Mouse (Mus musculus) heart, postnatal 0 days (tissue): Measurements from ENCODE around the gene BC048679. TPM values are rescaled to one million over a fixed set of nuclear protein-coding genes. Genes with fewer than 3 reads are reported as not detected.
A peak's percentile ranks its signal among the peaks of the same experiment; 100 is the strongest.

Source experiments
- ATAC-seq: fragments of 200-750 bp; cut with Nextera tagmentation; 2 replicates; pipeline ENCODE4 v1.8.0; 2017; ENCODE audit warnings: low read depth, moderate number of reproducible peaks, moderate library complexity; ENCODE audit not compliant: insufficient read depth
- DNase-seq: peaks from one replicate; pipeline ENCODE4 v3.0.0-alpha.2; 2016; ENCODE audit warnings: low spot score
- H3K27ac ChIP-seq: fragments of 300-500 bp; sonication (generic); 2 replicates; pipeline ENCODE4 v1.5.1; 2014; ENCODE audit warnings: low read depth, mild to moderate bottlenecking
- H3K27me3 ChIP-seq: fragments of 300-500 bp; sonication (generic); 2 replicates; pipeline ENCODE4 v1.6.1; 2014; ENCODE audit warnings: low read length, mixed read lengths; ENCODE audit not compliant: control insufficient read depth, insufficient read depth
- H3K36me3 ChIP-seq: fragments of 300-500 bp; sonication (generic); replicated peaks from 2 replicates; pipeline ENCODE4 v1.6.1; 2014; ENCODE audit warnings: low read length, mixed read lengths; ENCODE audit not compliant: control insufficient read depth, insufficient read depth
- H3K4me1 ChIP-seq: fragments of 300-500 bp; sonication (generic); 2 replicates; pipeline ENCODE4 v1.6.1; 2014; ENCODE audit warnings: antibody characterized with exemption; ENCODE audit not compliant: control insufficient read depth, insufficient read depth
- H3K4me2 ChIP-seq: fragments of 300-500 bp; sonication (generic); 2 replicates; pipeline ENCODE4 v1.6.1; 2014; ENCODE audit warnings: low read depth, mild to moderate bottlenecking, low read length, moderate library complexity
- H3K4me3 ChIP-seq: fragments of 300-500 bp; sonication (generic); 2 replicates; pipeline ENCODE4 v1.5.1; 2014; ENCODE audit warnings: low read depth, low read length
- H3K9ac ChIP-seq: fragments of 300-500 bp; sonication (generic); replicated peaks from 2 replicates; pipeline ENCODE4 v1.6.1; 2014; ENCODE audit warnings: low read depth, low read length, mixed read lengths
- H3K9me3 ChIP-seq: fragments of 300-500 bp; sonication (generic); replicated peaks from 2 replicates; pipeline ENCODE4 v1.6.1; 2016; ENCODE audit warnings: low read length; ENCODE audit not compliant: control insufficient read depth
- CTCF ChIP-seq: IDR thresholded peaks from 2 replicates; pipeline ENCODE4 v1.5.1; 2016; ENCODE audit warnings: antibody characterized with exemption, control low read depth, low read depth
- EP300 ChIP-seq: IDR thresholded peaks from 2 replicates; pipeline ENCODE4 v1.6.1; 2016; ENCODE audit warnings: antibody characterized with exemption, low read depth
- WGBS: fragments of 180-500 bp; shearing (Covaris S2); extraction: QIAGEN DNeasy Blood & Tissue Kit; methylation state at CpG from one replicate; pipeline ENCODE4 v1.1.7; 2014; 5-methylcytosine and 5-hydroxymethylcytosine counted together
- polyA plus RNA-seq: library from polyadenylated mRNA; unstranded; fragments of >200 nt; fragmentation: Nextera tagmentation; extraction: Ambion mirVana; gene quantifications from 2 replicates; pipeline ENCODE4 v1.2.1, GENCODE M21; 2015
- total RNA-seq: library from RNA; depleted of rRNA; stranded (reverse); fragments of >200 nt; gene quantifications from 2 replicates; pipeline ENCODE4 v1.2.3, GENCODE M21; 2014; ENCODE audit warnings: low replicate concordance

The BC048679 gene
- total and polyA plus RNA-seq, 2 experiments from 2014 or later, result not detected

- TF ChIP-seq CTCF (0 out of 2 replicates have a peak, but pooled peaks have one; percentile 8), EP300 (no peak)
- H3K27me3 ChIP-seq, result no peaks in the 10 kb centered on the region
Observed at GRCm38 (mm10) chr7:81516154-81517030, 18.3 kb upstream of the BC048679 start.

GRCm38 (mm10) chr7:81514906-81515590, 17.0 kb upstream of the BC048679 start:
- ATAC-seq, result no peak
- no peaks in the 10 kb centered on the region for H3K4me1 ChIP-seq
- no peaks in the 10 kb centered on the region for H3K27me3 ChIP-seq
- whole genome bisulfite sequencing, result 47% methylated on average over 13 of the region's 13 CpGs
- no peaks in the 10 kb centered on the region for H3K9me3 ChIP-seq
- no peak overlapping the region for H3K27ac ChIP-seq
- DNase-seq, result no peak
- TF ChIP-seq CTCF (no peak), EP300 (no peak)
- no peak overlapping the region for H3K9ac ChIP-seq
- H3K36me3 ChIP-seq, result no peaks in the 10 kb centered on the region
- no peak overlapping the region for H3K4me3 ChIP-seq
- no peak overlapping the region for H3K4me2 ChIP-seq

More at GRCm38 (mm10) chr7:81516154-81517030, 18.3 kb upstream of the BC048679 start:
- no peak overlapping the region for H3K27ac ChIP-seq
- no peaks in the 10 kb centered on the region for H3K4me1 ChIP-seq
- no peaks in the 10 kb centered on the region for H3K36me3 ChIP-seq
- no peak overlapping the region for H3K4me2 ChIP-seq
- no peak overlapping the region for H3K9ac ChIP-seq
- WGBS, result 59% methylated on average over 6 of the region's 6 CpGs
- H3K9me3 ChIP-seq, result no peaks in the 10 kb centered on the region
- no peak for ATAC-seq
- no peak overlapping the region for H3K4me3 ChIP-seq
- DNase-seq, result no peak

DNA sequence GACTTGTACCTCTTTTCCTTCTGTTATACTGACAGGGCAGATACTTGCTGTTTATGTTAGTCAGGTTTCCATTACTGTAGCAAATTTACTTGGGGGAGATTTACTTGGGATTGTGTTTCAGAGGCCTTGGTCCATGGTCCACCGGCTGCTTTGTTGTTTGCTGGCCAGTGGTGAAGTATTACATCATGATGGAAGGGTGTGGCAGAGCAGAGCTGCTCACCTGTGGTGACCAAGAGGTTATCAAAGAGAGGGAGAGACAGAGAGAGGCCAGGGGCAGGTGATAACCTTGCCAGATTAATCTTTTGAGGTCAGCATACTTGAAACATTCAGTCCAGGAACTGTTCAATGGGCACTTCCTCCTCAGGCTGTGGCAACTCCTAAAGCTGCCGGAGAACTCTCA, 3.0 kb upstream of the BC048679 start:
- Histone ChIP-seq H3K4me3 (no peak overlapping the region), H3K9ac (no peak overlapping the region), H3K9me3 (no peaks in the 10 kb centered on the region), H3K27me3 (0 out of 2 replicates have a peak, but pooled peaks cover 4% of the 10 kb centered on the region), H3K4me1 (no peaks in the 10 kb centered on the region), H3K27ac (no peak overlapping the region), H3K36me3 (no peaks in the 10 kb centered on the region), H3K4me2 (no peak overlapping the region)
- TF ChIP-seq EP300 (no peak), CTCF (no peak)
- DNase-seq (no peak), ATAC-seq (no peak)
- 69% methylated on average over 2 of the region's 2 CpGs for WGBS

DNA sequence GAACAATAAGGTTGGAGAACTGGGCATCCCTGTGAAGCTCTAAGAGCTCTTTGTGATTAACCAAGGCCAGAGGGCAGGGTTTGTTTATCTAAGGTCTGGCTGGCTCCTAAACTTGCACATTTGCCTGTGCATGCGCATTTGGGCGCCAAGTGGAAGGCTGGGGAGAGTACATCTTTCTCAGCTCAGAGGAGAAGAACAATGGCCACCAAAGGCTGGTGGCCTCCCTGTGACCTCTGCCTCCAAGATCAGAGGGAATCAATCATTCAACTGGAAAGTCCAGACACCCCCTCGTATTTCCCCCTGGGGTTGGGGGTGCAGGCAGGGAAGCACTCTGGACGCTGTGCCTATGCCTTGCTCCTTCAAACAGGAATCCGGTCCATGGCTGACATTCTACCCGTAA, 910 bp downstream of the BC048679 start:
- Histone ChIP-seq H3K4me3 (no peak overlapping the region), H3K9me3 (no peaks in the 10 kb centered on the region), H3K4me1 (no peaks in the 10 kb centered on the region), H3K4me2 (no peak overlapping the region), H3K9ac (no peak overlapping the region), H3K36me3 (no peaks in the 10 kb centered on the region), H3K27me3 (peaks cover 33% of the 10 kb centered on the region), H3K27ac (no peak overlapping the region)
- WGBS, result 42% methylated on average over 6 of the region's 6 CpGs
- no peak for ATAC-seq
- DNase-seq, result no peak
- TF ChIP-seq EP300, result no peak
- no peak for TF ChIP-seq CTCF

DNA sequence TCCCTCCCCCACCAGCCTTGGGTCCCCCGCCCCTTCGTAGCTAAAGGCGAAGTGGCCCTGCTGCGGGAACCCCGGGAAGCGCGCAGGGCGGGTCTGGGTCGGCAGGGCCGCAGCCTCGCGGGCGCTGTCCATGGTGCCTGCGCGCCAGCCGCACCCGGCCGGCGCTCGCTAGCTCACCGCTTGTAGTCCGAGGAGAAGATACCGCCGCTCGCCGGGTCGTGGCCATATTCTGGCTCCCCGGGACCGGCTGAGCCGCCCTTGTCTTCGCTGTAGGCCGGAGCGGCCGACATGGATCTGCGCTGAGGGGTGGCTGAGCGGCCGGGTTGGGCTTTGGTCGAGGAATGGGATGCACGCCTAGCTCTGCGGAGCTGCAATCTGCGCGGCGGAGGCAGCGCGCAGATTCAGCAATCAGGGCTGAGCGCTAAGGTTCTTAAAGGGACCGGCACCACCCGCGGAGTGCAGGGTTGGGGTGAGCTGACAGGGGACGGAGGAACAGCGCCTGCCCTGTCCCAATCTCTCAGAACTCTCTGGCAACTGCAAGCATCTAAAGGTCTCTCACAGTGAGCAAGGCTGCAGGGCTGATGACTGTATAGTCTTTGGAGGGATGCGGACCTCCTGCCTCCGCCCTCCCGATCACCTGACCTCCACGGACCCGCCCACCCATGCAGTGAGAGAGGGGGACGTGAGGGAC, 4.6 kb downstream of the BC048679 start, which contains the start of gene Ap3b2:
Gene Ap3b2, minus strand, starts transcription at position 595 of the 691 bp plus-strand sequence.
- Histone ChIP-seq H3K4me2 (peak within 1 kb of the TSS; percentile 73), H3K4me1 (no peaks in the 10 kb centered on the region), H3K9me3 (no peaks in the 10 kb centered on the region), H3K4me3 (peak within 1 kb of the TSS; percentile 44), H3K36me3 (no peaks in the 10 kb centered on the region), H3K27ac (no peak within 1 kb of the TSS), H3K9ac (no peak within 1 kb of the TSS), H3K27me3 (peaks cover 34% of the 10 kb centered on the region)
- TF ChIP-seq CTCF (no peak), EP300 (no peak)
- DNase-seq (peak; percentile 53), ATAC-seq (peak; percentile 88)
- under 1% methylated on average over 57 of the region's 57 CpGs for WGBS
